Mouse (Mus musculus) forelimb bud, embryonic 11.5 days (tissue): Measurements from ENCODE around the gene Agap1.

Experiments
- DNase-seq: peaks from one replicate; pipeline ENCODE4 v3.0.0-alpha.2; 2012; ENCODE audit warnings: low read depth, low spot score

Gene Agap1

DNA sequence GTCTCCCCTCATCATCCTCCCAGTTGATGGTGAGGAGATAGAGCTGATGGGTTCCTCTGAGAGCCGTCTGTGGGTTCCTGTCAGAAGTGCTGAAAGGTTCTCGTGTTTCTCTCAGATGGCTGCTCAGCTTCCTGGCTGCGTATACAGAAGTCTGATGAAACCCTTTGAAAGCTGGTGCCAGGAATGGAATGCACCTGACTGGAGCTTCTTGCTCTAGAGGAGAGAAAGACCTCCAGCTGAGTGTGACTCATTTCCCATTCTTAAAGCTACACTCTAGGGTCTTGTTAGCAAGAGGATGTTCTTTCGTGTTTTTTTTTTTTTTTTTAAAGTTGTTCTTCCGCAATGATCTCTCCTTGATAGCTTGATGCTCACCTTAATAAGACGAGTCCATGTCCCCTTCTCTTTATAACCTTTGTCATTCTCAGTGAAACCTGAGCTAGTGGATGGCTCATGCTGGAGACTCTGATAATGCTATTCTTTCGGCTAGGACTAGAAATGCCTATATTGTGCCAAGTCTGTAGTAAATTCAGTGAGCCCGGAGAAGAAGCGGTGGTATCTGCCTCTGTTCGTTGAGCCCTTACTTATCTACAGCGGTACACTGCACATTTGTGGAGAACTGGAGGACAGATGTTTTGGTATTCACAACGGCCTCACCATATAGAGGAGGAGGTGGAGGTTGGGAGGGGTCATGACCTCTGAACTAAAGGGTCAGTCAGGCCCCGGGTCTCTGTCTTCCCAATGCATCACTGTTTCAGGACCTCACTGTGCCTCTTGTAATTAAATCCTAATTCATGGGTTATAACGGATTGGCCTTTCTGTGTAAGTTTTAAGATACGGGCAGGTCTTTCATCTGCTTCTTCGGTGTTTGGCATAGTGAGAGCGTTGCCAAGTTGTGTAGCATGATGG is 2.8 kb downstream of the Agap1 start:
- DNase-seq: no peak

DNA sequence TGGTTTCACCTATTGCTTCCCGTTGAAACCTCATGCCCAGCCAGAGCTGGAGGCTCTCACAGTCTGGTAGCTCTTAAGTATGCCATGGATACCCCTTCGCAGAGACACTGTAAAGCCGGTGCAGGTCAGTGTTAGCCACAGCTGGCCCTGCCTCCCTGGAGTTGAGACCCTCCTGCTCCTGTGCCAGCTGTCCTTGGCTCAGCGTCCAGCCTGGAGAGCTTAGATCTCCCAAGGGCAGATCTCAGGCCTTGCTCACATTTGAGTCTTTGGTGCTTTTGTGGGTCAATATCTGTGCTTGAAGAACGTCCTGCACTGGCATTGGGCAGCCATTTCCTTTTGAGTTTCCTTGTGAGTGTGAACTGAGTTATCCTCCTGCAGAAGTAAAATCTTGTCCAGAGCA is 7.3 kb downstream of the Agap1 start:
- DNase-seq: no peak

DNA sequence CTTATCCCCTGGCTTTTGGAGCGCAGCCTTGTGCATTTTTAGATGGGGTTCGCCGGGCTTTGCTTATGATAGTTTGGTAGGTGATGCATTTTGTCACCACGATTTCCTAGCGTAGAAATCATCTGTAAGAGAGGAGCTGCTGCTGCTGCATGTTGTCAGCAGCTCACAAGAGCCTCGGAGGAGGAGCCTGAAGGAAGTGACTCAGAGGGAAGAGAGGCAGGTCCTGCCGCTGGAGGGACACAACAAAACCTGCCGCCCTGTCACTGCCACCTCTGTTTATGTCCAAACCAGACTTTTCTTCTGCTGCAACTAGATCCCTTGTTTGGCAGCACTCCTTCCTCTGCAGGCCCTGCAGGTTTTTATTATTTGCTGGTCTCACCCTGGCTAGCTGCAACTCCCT is 8.5 kb downstream of the Agap1 start:
- DNase-seq: no peak

DNA sequence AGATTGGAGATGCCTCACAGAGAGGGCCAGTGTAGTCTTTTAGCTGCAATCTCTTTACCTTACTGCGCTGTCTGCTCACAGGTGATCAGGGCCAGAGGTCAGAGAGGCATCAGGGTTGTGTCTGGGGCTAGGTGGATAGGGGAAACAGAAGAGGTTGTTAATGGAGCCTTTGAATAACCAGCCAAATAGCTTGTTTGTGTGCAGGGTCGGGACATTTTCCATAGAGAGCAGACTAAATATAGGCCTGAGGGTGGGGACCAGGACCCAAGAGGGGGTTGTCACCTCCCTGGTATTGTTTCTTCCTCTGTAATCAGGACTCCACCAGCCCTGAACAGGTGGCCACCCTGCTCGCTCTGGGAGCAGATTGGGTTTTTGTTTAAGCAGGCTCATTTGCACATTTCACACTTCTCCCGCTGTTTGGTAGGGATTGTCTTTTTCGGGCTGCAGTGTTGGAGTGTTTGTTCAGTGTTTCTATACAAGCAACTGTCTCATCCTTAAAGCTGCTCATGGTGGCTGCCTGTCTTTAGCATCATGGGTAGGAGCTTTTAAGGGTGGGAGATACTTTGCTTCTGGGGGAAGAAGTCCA is 10.9 kb downstream of the Agap1 start:
- DNase-seq: no peak

DNA sequence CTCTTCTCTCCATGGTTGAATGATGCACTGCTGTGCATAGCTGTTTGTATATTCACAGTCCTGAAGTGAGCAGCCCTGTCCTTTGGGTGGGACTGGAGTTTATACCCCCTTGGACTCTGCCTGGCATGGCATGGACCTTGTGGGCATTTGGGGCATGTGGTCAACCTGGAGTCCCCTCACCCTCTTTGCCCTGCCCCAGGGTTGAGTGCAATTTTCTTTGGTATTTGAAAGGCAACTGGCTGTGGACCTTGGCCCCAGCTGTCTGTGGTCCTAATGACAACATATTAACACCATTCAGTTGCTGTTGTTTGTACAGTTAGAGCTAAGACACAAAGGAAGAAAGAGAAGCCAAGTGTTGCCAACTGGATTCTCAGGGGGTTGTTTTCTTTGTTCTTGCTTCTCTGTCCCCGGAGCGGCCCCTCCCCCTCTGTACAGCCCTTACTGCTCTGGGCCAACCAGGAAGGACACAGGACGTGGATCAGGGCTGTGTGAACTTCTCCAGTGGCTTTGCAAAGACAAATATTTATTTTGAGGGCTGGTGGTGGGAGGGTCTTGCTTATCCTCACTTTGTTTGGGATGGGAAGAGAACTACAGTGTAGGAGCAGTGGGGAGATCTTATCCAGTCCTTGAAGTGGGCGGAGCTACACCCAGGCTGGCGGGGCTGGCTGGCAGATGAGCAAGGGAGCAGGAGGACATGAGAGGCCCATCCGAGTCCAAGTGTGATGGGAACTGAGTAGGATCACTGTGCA is 12.9 kb downstream of the Agap1 start:
- no peak for DNase-seq

DNA sequence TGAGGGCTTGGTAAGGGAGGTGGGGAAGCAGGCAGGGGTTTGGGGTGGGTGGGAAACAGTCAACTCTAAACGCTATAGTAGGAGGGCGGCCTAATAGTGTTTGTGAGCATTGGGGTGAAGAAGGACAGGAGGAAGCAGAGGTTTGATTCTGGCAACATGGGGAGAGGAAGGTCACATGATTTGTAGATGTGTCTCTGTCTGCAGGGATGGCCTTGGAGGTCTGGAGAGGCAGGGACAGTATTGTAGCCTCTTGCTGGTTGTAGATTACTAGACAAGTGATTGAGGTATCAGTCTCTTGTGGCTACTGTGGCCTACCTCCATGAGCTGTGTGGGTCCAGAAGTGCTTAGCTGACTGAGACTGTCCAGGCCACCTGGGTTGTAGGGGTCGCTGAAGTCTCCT is 13.5 kb downstream of the Agap1 start:
- DNase-seq: no peak

DNA sequence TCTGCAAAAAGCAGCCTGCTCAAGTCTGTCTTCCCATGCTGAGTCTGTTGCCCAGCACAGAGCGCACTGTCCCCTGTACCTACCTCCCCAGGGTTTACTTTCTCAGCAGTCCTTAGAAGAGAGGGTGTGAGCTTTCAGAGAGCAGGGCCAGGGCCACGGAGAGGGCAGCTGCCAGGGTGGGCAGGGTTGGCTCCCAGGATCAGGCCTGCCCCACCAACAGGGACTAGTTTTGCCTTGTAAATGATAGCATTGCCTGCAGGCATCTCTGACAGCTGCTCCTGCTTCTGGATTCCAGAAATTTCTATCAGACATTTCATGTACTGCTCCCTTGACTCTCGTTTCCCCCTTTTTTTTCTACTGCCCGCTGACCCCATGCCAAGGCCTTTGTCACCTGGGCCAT is 16.8 kb downstream of the Agap1 start:
- no peak for DNase-seq

DNA sequence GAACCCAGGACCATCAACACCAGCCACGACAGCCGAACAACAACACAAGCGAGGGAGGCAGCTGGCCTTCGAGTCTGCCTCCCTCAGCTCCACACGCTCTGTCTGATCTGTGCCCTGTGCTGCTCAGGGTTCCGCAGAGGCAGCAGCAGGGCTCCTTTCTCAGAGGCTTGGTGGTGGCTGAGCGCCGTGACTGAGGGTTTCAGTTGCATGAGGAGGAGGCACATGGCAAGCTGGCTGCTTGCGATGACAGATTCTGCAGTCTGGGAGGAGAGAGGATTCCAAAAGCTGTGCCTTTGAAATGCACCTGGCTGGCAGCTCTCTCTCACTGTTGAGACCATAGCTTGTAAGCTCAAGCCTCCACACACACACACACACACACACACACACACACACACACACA is 17.3 kb downstream of the Agap1 start:
- DNase-seq: no peak

DNA sequence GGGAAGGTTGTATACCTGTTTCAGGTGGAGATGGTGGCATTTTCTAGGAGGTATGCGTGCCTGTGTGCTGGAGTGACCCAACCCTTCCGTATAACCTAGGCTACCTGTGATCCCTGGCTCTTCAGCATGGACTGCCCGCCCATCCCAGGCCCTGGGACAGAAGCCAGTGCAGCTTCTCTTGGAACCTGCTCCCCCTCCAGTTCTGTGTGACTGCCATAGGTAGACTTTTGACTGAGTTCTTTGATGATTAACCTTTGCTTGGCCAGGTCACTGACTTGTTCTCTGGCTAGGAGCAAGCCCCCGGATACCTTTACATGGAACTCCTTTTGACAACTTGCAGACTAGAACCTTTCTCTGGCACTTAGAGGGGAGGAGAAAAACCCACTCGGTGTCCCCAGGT is 19.3 kb downstream of the Agap1 start:
- no peak for DNase-seq

DNA sequence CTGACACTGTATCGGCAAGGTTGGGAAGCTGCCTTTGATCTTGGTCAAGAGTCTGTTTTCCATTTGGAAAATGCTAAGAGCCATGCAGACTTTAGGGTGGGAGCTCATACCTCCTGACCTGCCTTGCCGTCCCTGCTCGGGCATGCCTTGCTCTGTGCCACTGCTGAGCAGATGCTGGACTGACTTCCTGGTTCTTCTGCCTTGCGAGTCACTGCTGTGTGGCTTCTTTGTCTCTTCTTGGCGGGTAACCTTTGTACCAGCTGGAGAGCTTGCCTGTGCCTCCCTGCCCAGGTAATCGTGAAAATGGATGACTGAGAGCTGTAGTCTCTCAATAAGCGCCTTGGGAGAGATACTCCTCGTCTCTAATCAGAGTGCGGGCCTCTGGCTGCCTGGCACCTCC is 20.2 kb downstream of the Agap1 start:
- DNase-seq: no peak

DNA sequence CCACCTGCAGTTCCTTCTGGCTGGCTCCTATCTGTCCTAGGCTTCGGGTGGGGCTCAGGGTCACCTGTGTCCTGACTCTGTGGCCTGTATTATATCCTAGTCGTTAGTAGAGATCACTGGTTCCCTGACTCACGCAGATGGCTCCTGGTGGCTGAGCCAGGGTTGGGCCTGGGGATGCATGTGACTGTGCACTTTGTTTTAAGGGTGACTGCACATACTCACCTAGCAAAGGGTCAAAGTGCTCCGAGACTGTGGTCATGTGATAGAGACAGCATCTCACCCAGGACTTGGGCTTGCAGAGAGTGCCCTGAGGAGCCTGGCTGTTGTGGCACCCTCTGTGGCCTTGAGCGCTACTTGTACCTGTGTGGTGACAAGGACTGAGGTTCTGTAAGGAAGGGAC is 22.4 kb downstream of the Agap1 start:
- DNase-seq: no peak

DNA sequence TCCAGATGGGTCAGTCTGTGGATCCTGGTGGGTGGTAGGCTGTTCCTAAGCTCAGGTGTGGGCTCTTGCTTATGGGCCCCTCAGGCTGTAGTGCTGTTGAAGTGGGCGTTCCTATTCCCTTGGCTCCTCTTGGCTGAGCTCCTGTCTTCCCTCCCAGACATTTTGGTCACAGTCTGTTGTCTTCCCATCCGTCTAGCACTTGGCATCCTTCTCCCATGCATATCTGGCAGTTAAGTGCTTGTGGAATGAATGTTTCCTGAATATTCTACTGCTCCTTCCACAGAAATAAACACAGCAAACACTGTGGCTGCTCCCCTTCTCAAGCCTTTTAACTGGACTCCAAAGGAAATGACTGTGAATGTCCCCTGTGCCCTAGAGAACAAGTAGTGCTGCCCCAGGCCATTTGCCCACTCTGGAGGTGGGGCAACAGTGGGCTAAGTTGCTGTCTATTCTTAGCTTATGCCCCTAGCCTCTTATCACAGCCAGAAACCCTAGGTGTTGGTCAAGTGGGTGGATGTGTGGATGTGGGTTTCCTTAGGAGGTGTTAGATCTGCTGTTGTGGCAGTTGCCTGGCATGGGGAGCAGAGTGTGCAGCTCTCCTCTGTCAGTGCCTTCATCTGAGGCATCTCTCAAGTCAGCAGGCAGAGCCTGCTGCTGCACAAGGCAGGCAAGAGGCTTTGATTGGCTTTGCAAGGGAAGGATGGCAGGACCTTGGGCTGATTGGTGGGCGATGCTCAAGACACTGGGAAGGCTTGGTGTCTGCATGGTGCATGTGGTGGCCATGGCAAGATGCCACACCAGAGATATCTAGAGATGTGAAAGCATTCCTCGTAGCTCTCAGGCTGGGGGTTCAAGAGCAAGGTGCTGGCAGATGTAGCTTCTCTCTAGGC is 24.2 kb downstream of the Agap1 start:
- DNase-seq: no peak

DNA sequence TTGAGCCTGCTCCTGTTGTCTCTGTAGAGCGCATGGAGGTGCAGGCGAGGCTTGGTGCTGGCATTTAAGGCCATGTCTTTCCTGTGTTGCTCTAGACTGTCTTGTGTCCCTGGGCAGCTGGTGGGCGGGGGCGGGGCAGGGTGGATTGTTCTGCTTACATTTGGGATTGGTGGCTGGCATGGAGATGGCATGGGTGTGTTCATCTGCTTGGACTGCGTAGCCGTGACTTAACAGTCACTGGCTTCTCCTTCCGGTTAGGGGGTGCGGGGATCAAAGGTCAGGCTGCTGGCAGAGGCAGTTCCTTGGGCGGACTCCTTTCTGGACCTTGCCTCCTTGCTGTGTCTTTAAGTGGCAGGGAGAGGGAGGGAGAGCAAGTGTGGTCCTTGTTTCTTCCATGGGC is 26.5 kb downstream of the Agap1 start:
- no peak for DNase-seq

DNA sequence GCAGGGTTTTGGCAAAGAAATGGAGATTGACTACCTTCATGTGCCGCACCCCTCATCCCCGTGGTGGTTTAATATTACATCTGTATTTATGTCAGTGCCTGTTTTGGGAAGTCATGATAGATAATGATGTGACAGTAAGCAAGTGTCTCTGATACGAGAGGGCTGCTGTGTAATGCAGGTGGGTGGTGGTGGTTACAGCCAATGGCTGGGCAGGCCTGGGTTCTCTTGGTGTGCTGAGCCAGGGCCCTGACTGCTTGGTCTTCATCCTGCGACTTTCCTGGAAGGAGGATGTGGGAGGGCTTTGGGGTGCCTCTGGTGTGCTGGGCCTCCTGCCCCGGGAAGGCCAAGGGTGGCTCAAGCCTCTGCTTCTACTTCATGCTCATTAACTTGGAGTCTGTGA is 28.2 kb downstream of the Agap1 start:
- no peak for DNase-seq

DNA sequence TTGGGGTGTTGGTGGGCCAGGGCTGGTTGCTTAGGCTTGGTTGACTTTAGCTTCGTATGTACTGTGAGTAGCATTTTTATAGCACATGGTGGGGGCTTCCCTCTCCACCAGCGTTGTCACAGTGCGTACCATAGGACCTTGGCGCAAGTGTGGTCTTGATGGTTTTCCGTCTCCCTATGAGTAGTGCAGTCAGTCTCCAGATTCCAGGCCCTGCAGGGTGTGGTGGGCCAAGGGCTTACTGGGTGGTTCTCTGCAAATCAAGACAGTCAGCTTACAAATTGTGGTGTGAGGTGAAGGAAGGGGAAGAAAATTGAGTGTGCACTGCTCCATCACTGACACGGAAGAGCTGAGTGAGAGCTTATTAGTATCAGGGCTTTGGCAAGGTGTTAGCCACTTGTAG is 32.3 kb downstream of the Agap1 start:
- DNase-seq: no peak

DNA sequence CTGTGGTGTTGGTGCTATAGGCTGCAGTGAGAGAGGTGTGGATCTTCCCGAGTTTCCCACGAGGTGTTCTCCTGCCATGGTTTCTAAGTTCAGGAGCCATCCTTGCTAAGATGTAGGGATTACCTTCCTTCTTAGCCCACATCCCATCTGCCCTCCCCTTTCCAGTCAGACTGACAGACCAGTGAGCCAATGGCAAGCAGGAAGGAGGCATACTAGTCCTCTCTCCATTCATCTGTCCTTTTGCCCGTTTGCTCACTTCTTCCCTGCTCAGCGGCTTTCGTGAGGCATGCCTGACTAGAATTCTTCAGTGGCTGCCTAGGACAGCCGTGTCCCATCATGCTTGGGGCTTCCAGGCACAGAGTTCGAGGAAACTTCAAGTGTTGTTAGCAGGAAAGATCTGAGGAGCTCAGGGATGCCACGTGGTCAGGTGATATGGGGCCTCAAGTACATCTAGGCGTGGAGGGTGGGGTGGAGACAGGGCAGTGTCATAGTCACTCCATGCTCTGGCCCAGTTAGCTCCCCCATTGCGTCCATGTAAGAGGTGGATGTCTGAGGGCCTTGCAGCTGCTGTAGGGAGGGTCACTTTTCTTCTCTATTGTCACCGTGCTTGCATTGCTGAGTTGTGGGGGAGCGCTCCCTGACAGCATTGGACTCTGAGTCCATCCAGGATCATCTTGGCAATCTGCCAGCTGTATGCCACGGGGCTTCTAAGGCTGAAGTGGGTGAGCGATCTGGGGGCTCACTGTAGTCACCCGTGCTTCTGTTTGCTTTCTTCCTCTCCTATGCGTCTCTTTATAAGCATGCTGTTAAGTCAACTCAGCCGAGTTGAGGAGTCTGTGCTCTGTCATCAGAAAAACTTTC is 34.7 kb downstream of the Agap1 start:
- DNase-seq: no peak

DNA sequence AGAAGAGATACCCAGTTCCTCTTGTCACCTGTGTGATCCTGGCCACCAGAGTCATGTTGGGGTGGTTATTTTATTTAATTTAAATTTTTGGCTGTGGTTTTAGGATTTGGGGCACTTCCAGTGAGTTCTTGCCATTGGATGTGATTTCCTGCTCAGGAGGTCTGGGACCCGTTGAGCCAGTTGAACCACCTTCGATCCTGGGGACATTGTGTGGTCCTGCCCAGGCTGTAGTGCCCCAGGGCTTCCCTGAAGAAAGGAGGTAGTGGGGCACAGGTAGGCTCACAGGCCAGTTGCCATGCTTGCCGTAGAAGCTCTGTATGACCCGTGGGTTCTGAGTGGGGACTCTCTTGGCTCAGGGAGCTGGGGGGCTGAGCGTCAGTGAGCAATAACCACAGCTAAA is 38.6 kb downstream of the Agap1 start:
- no peak for DNase-seq

DNA sequence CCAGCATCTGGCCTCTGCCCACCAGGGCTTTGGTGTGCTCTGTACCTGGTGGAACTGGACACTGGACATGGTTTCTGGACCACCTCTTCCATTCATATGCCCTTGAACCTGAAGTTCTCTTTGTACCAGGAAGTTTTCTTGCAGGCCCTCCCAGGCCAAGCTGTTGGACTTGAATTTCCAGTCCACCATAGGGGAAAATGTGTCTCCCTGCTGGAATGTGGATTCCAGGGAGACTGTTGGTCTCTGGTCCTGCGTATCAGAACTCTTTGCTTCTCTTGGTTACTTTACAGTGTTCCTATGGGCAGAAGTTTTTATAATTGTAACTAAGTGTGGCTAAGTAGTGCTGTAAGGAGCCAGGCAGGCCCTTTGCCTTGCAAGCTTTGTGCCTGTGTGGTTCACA is 40.2 kb downstream of the Agap1 start:
- DNase-seq: no peak

DNA sequence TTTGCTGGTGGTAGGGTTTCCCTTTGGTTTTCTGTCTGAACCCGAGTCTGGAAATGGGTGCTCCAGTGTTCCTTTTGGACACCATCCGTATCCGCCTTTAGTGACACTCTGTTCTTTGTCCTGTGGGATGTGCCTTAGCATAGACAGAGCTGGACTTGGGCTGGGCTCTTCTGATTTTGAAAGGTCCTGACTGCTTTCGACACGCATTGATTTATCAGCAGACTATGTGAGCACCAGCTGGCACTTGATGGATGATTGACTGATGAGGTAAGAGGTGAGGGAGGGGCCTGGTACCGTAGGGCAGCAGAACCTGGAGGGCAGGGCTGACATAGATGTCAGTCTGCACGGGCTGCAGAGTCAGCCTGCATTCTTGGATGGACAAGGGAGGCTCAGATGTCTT is 41.6 kb downstream of the Agap1 start:
- no peak for DNase-seq

DNA sequence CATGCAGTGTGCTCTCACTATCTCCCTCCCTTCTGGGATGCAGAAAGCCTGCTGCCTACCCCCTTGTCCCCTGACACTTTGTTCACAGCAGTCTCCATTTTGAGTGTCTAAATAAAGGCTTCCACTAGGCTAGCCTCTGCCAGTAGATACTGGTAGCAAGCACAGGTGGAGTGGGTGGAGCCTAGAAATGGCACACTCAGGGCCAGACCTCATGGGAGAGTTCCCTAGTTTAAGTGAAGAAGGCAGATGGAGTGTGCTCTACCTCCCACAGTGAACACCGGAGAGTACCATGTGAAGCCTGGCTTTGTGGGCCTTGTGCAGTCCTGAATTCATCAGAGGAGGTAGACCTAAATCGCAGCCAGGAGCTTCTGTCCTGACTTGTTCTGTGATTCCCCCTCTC is 46.3 kb downstream of the Agap1 start:
- no peak for DNase-seq

DNA sequence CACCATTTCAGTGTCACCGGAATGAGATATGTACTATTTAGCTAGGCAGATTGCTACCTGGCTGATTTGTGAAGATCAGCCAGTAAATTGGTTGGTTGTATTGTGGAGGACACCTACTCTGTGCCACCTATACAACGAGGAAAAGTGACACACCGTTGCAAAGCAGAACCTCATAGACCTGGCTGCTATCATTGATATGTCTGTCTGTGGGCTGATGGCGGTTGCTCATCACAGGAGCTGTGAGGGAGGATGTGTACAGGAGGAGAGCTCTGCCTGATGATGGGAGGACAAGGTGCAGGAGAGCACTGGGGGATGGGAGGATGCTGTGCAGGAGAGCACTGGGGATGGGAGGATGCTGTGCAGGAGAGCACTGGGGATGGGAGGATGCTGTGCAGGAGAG is 46.7 kb downstream of the Agap1 start:
- no peak for DNase-seq
